ENCODE assay signal across 12 mouse cellular contexts in the genomic region with DNA sequence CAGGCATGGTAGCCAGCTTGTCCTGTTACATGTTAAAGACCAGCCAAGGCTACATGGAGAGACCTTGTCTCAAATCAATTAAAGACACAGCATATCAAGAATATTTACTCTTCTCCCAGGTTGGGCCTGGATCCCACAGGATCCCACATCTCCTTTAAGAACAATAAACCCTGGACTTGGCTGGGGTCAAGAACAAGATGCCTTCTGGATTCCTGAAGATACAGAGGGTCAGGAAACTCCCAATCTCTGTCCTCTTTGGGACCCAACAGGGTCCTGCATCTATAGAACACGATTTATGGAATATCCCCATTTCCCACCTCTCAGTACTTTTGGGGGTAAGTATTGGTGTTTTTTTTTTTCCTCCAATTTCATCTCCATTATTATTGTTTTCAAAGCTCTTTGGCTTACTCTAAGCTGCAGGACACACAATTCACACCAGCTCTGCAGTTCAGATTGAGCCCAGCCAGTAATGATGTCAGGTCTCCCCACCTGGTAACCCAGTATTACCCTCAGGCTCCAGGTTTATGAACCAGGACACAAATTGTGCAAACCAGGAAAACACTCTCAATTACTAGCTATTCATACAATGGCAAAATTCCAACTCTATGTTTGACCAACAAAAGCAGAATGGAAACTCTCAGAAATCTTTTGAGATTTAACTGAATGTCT. TPM values are rescaled to one million over a fixed set of nuclear protein-coding genes. Genes with fewer than 3 reads are reported as not detected.
A peak's percentile ranks its signal among the peaks of the same experiment; 100 is the strongest.
DNase-seq lines count a peak whose midpoint lies in the region; ATAC-seq and TF ChIP-seq lines count a peak whose summit lies in the region.
"Had no signal": no experiment of that assay in that cellular context is flagged by ENCODE, and none has a peak within 500 bp of the region (broad histone marks: within the 10 kb centered on the region; RNA-seq: fewer than 3 reads in every experiment).

No protein-coding gene starts in this region.

- H3K9ac ChIP-seq in kidney, embryonic 14.5 days (ENCODE audit: low read depth, low read length), result peak overlapping the region; percentile 86; the same call in 1 of the 2 replicates
- peak overlapping the region; percentile 89 for H3K9ac ChIP-seq in liver, embryonic 12.5 days

- peak overlapping the region; percentile 56 for H3K4me3 ChIP-seq in kidney, embryonic 14.5 days (ENCODE audit: low read length)
- H3K4me3 ChIP-seq in E14TG2a.4 (replicated peaks; ENCODE audit: low read length), result peak overlapping the region; percentile 90
- H3K4me3 ChIP-seq in embryonic fibroblast, embryonic 13.5 days (ENCODE audit: insufficient read depth, low read length), result no peak overlapping the region
- peak overlapping the region; percentile 81 for H3K4me3 ChIP-seq in liver, embryonic 12.5 days

- H3K36me3 ChIP-seq in kidney, embryonic 14.5 days (ENCODE audit: control insufficient read depth, insufficient read depth, low read length), result peaks cover 13% of the 10 kb centered on the region; the same call in 1 of the 2 replicates
- peaks cover 38% of the 10 kb centered on the region for H3K36me3 ChIP-seq in E14TG2a.4 (ENCODE audit: insufficient read depth, low read length)
- H3K36me3 ChIP-seq in liver, embryonic 12.5 days, result peaks cover 17% of the 10 kb centered on the region

- H3K27ac ChIP-seq in kidney, embryonic 14.5 days (ENCODE audit: low read depth, low read length), result peak overlapping the region; percentile 87; the same call in 1 of the 2 replicates
- peak overlapping the region; percentile 58; the same call in 1 of the 2 replicates for H3K27ac ChIP-seq in embryonic fibroblast, embryonic 13.5 days (ENCODE audit: insufficient read depth, low read length)
- peak overlapping the region; percentile 89 for H3K27ac ChIP-seq in liver, embryonic 12.5 days

- 68% methylated on average over 1 of the region's 1 CpGs for WGBS in kidney, embryonic 14.5 days
- 43% methylated on average over 1 of the region's 1 CpGs for WGBS in liver, embryonic 12.5 days (ENCODE audit: insufficient replicate concordance)

- TF ChIP-seq CTCF in E14TG2a.4 (conservative IDR thresholded peaks at IDR 0.05; ENCODE audit: low read length), result no peak
- TF ChIP-seq CTCF in embryonic fibroblast, embryonic 13.5 days (IDR thresholded peaks at IDR 0.05; ENCODE audit: borderline replicate concordance, insufficient read depth, low read length), result no peak

- TF ChIP-seq POLR2A in embryonic fibroblast, embryonic 13.5 days (IDR thresholded peaks at IDR 0.05; ENCODE audit: low read depth, low read length), result peak; percentile 40

- DNase-seq in kidney, adult 9 months, result no peak
- DNase-seq in left cerebral cortex, adult 11 months (ENCODE audit: low spot score), result no peak
- no peak for DNase-seq in testis, postnatal 14 days (ENCODE audit: low spot score)
- DNase-seq: cerebellum, postnatal 10 days; heart, adult 11 months; right cerebral cortex, adult 18-20 months; thymus, postnatal 36 days had no signal

- peak overlapping the region; percentile 66 for H3K4me2 ChIP-seq in kidney, embryonic 14.5 days (replicated peaks; ENCODE audit: low read depth, low read length)
- H3K4me2 ChIP-seq in liver, embryonic 12.5 days, result peak overlapping the region; percentile 77

- ATAC-seq in kidney, embryonic 14.5 days (ENCODE audit: low FRiP score, low TSS enrichment), result no peak
- no peak for ATAC-seq in liver, embryonic 12.5 days
- ATAC-seq in CD4-positive, CD25-positive, alpha-beta regulatory T cell, adult 4 months, result no peak

- H3K27me3 ChIP-seq in kidney, embryonic 14.5 days (ENCODE audit: control insufficient read depth, insufficient read depth, low read length), result no peaks in the 10 kb centered on the region
- no peaks in the 10 kb centered on the region for H3K27me3 ChIP-seq in E14TG2a.4 (ENCODE audit: insufficient read depth, low read length)
- no peaks in the 10 kb centered on the region for H3K27me3 ChIP-seq in liver, embryonic 12.5 days (replicated peaks)

- H3K9me3 ChIP-seq in kidney, embryonic 14.5 days (ENCODE audit: control insufficient read depth, low read length), result no peaks in the 10 kb centered on the region
- H3K9me3 ChIP-seq in E14TG2a.4 (ENCODE audit: low read length), result no peaks in the 10 kb centered on the region
- H3K9me3 ChIP-seq in liver, embryonic 12.5 days (replicated peaks), result no peaks in the 10 kb centered on the region

- peaks cover 10% of the 10 kb centered on the region; the same call in 1 of the 2 replicates for H3K4me1 ChIP-seq in kidney, embryonic 14.5 days (ENCODE audit: control insufficient read depth, insufficient read depth, low read length)
- H3K4me1 ChIP-seq in E14TG2a.4 (replicated peaks; ENCODE audit: low read depth, low read length), result peaks cover 52% of the 10 kb centered on the region
- H3K4me1 ChIP-seq in embryonic fibroblast, embryonic 13.5 days (ENCODE audit: control insufficient read depth, insufficient read depth, low read length), result peaks cover 4% of the 10 kb centered on the region; the same call in 1 of the 2 replicates
- peaks cover 37% of the 10 kb centered on the region for H3K4me1 ChIP-seq in liver, embryonic 12.5 days

RNA-seq across cellular contexts. Expression of gene 1810009A15Rik, which starts 1.6 kb away (rescaled TPM):
- polyA plus RNA-seq in kidney, embryonic 14.5 days (2014; fragmentation: Nextera tagmentation; extraction: Ambion mirVana), result 112 and 133 TPM in 2 replicates
- polyA plus RNA-seq in embryonic fibroblast, embryonic 13.5 days (2011; ENCODE audit: insufficient read length, low read depth, missing spikeins), result 61.7 and 68.8 TPM in 2 replicates
- 107 and 111 TPM in 2 replicates for polyA plus RNA-seq in liver, embryonic 12.5 days (2016; fragmentation: Nextera tagmentation; extraction: Ambion mirVana)
- polyA plus RNA-seq in CD4-positive, CD25-positive, alpha-beta regulatory T cell, adult 4 months (2017; shearing (Covaris generic)), result 100 to 1,000 TPM; 102 to 103 TPM

RNA-seq across cellular contexts. Expression of gene Gm49416, which starts 1.7 kb away (rescaled TPM):
- not detected in 2 replicates for polyA plus RNA-seq in kidney, embryonic 14.5 days (2014; fragmentation: Nextera tagmentation; extraction: Ambion mirVana)
- 16.8 and 18.4 TPM in 2 replicates for polyA plus RNA-seq in embryonic fibroblast, embryonic 13.5 days (2011; ENCODE audit: insufficient read length, low read depth, missing spikeins)
- not detected in 2 replicates for polyA plus RNA-seq in liver, embryonic 12.5 days (2016; fragmentation: Nextera tagmentation; extraction: Ambion mirVana)
- polyA plus RNA-seq in CD4-positive, CD25-positive, alpha-beta regulatory T cell, adult 4 months (2017; shearing (Covaris generic)), result not detected

RNA-seq across cellular contexts. Expression of gene Gm49403, which starts 3.3 kb away (rescaled TPM):
- not detected in 2 replicates for polyA plus RNA-seq in kidney, embryonic 14.5 days (2014; fragmentation: Nextera tagmentation; extraction: Ambion mirVana)
- polyA plus RNA-seq in embryonic fibroblast, embryonic 13.5 days (2011; ENCODE audit: insufficient read length, low read depth, missing spikeins), result not detected in 2 replicates
- not detected in 2 replicates for polyA plus RNA-seq in liver, embryonic 12.5 days (2016; fragmentation: Nextera tagmentation; extraction: Ambion mirVana)
- not detected for polyA plus RNA-seq in CD4-positive, CD25-positive, alpha-beta regulatory T cell, adult 4 months (2017; shearing (Covaris generic))

RNA-seq across cellular contexts. Expression of gene Lbhd1, which starts 3.5 kb away (rescaled TPM):
- polyA plus RNA-seq in kidney, embryonic 14.5 days (2014; fragmentation: Nextera tagmentation; extraction: Ambion mirVana), result 98.0 and 116 TPM in 2 replicates
- polyA plus RNA-seq in embryonic fibroblast, embryonic 13.5 days (2011; ENCODE audit: insufficient read length, low read depth, missing spikeins), result 11.7 and 28.6 TPM in 2 replicates
- 76.1 and 80.4 TPM in 2 replicates for polyA plus RNA-seq in liver, embryonic 12.5 days (2016; fragmentation: Nextera tagmentation; extraction: Ambion mirVana)
- 10 to 100 TPM; 58.1 to 77.2 TPM for polyA plus RNA-seq in CD4-positive, CD25-positive, alpha-beta regulatory T cell, adult 4 months (2017; shearing (Covaris generic))

RNA-seq across cellular contexts. Expression of gene Ints5, which starts 5.8 kb away (rescaled TPM):
- polyA plus RNA-seq in kidney, embryonic 14.5 days (2014; fragmentation: Nextera tagmentation; extraction: Ambion mirVana), result 27.7 and 38.2 TPM in 2 replicates
- polyA plus RNA-seq in embryonic fibroblast, embryonic 13.5 days (2011; ENCODE audit: insufficient read length, low read depth, missing spikeins), result 20.2 and 23.1 TPM in 2 replicates
- 39.9 and 40.8 TPM in 2 replicates for polyA plus RNA-seq in liver, embryonic 12.5 days (2016; fragmentation: Nextera tagmentation; extraction: Ambion mirVana)
- polyA plus RNA-seq in CD4-positive, CD25-positive, alpha-beta regulatory T cell, adult 4 months (2017; shearing (Covaris generic)), result 10 to 100 TPM in 1 of 2 experiments, 1 to 10 TPM in 1; 8.7 to 12.2 TPM

Comparison
In these comparisons a context has a peak if more than half of its experiments do, and no peak if none do; other contexts are left out.
1. RNA of gene Gm49416, which starts 1.7 kb away (polyA plus RNA-seq): 16.8 to 18.4 TPM in embryonic fibroblast, embryonic 13.5 days; not detected in CD4-positive, CD25-positive, alpha-beta regulatory T cell, adult 4 months, not detected in kidney, embryonic 14.5 days and not detected in liver, embryonic 12.5 days; every median in the first group is over 10 times any median in the second.
2. Peak in every context shown above with its lines, with median percentiles within 50 percentile points of each other: H3K27ac ChIP-seq.